Mouse (Mus musculus): ENCODE data around the gene Trim72.
"Not testable (repeated sequence)": the region's sequence is repeated elsewhere in the genome, so short reads cannot be mapped to it uniquely, and the experiment has no call there.

The Trim72 gene

GRCm38 (mm10) chr7:128009715-128010340, 6.1 kb downstream of the Trim72 start:
- DNase-seq (ENCODE audit: low read depth): no peak

GRCm38 (mm10) chr7:128012136-128012780, 8.5 kb downstream of the Trim72 start:
- DNase-seq (ENCODE audit: low read depth): no peak

- no peak for DNase-seq (ENCODE audit: low read depth)
Measured at GRCm38 (mm10) chr7:128013116-128013515, 9.4 kb downstream of the Trim72 start.

GRCm38 (mm10) chr7:128016134-128016533, 12.4 kb downstream of the Trim72 start:
- not testable (repeated sequence) for DNase-seq (ENCODE audit: low read depth)

- no peak for DNase-seq (ENCODE audit: low read depth)
Measured at GRCm38 (mm10) chr7:128016650-128017049, 12.9 kb downstream of the Trim72 start.

GRCm38 (mm10) chr7:128018275-128018674, 14.5 kb downstream of the Trim72 start:
- DNase-seq (ENCODE audit: low read depth): no peak

GRCm38 (mm10) chr7:128019187-128019586, 15.4 kb downstream of the Trim72 start:
- DNase-seq (ENCODE audit: low read depth): peak; percentile 54

GRCm38 (mm10) chr7:128022974-128023373, 19.2 kb downstream of the Trim72 start:
- DNase-seq (ENCODE audit: low read depth): no peak

GRCm38 (mm10) chr7:128023565-128023964, 19.8 kb downstream of the Trim72 start:
- peak; percentile 42 for DNase-seq (ENCODE audit: low read depth)

GRCm38 (mm10) chr7:128024364-128024763, 20.6 kb downstream of the Trim72 start:
- DNase-seq (ENCODE audit: low read depth): no peak

GRCm38 (mm10) chr7:128024932-128025331, 21.2 kb downstream of the Trim72 start:
- peak; percentile 88 for DNase-seq (ENCODE audit: low read depth)

- peak; percentile 70 for DNase-seq (ENCODE audit: low read depth)
Measured at GRCm38 (mm10) chr7:128025381-128025780, 21.6 kb downstream of the Trim72 start.

- no peak for DNase-seq (ENCODE audit: low read depth)
Measured at GRCm38 (mm10) chr7:128031403-128031976, 27.7 kb downstream of the Trim72 start.

GRCm38 (mm10) chr7:128032290-128032988, 28.7 kb downstream of the Trim72 start:
- DNase-seq (ENCODE audit: low read depth): no peak

GRCm38 (mm10) chr7:128032989-128033293, 29.2 kb downstream of the Trim72 start:
- no peak for DNase-seq (ENCODE audit: low read depth)

- no peak for DNase-seq (ENCODE audit: low read depth)
Measured at GRCm38 (mm10) chr7:128033616-128034015, 29.9 kb downstream of the Trim72 start.

- DNase-seq (ENCODE audit: low read depth): not testable (repeated sequence)
Measured at GRCm38 (mm10) chr7:128042161-128042820, 38.5 kb downstream of the Trim72 start.

GRCm38 (mm10) chr7:128044142-128044785, 40.5 kb downstream of the Trim72 start:
- no peak for DNase-seq (ENCODE audit: low read depth)

GRCm38 (mm10) chr7:128045640-128046039, 41.9 kb downstream of the Trim72 start:
- no peak for DNase-seq (ENCODE audit: low read depth)

- DNase-seq (ENCODE audit: low read depth): no peak
Measured at GRCm38 (mm10) chr7:128048819-128049218, 45.1 kb downstream of the Trim72 start.

- DNase-seq (ENCODE audit: low read depth): no peak
Measured at GRCm38 (mm10) chr7:128049254-128049653, 45.5 kb downstream of the Trim72 start.

GRCm38 (mm10) chr7:128050739-128051138, 47.0 kb downstream of the Trim72 start:
- DNase-seq (ENCODE audit: low read depth): peak; percentile 36
